Mouse (Mus musculus) liver, embryonic 11.5 days (tissue): ENCODE data around the gene Nol4l. TPM values are rescaled to one million over a fixed set of nuclear protein-coding genes. Genes with fewer than 3 reads are reported as not detected.
A peak's percentile ranks its signal among the peaks of the same experiment; 100 is the strongest.

Source experiments
- ATAC-seq: fragments of 200-750 bp; cut with Nextera tagmentation; replicated peaks from 2 replicates; pipeline ENCODE4 v1.8.0; 2017; ENCODE audit warnings: moderate number of reproducible peaks, mild to moderate bottlenecking, moderate TSS enrichment, moderate library complexity; ENCODE audit not compliant: low FRiP score
- DNase-seq: peaks from one replicate; pipeline ENCODE4 v3.0.0-alpha.2; 2017; ENCODE audit warnings: low spot score
- H3K27ac ChIP-seq: fragments of 300-500 bp; sonication (generic); 2 replicates; pipeline ENCODE4 v1.5.1; 2014; ENCODE audit warnings: mild to moderate bottlenecking, low read depth, low read length, control low read depth
- H3K27me3 ChIP-seq: fragments of 300-500 bp; sonication (generic); replicated peaks from 2 replicates; pipeline ENCODE4 v1.6.1; 2014; ENCODE audit warnings: low read length, mixed read lengths; ENCODE audit not compliant: control insufficient read depth, insufficient read depth
- H3K36me3 ChIP-seq: fragments of 300-500 bp; sonication (generic); 2 replicates; pipeline ENCODE4 v1.6.1; 2014; ENCODE audit warnings: mild to moderate bottlenecking, low read length, moderate library complexity, mixed read lengths; ENCODE audit not compliant: control insufficient read depth, insufficient read depth
- H3K4me1 ChIP-seq: fragments of 300-500 bp; sonication (generic); replicated peaks from 2 replicates; pipeline ENCODE4 v1.6.1; 2014; ENCODE audit warnings: low read length, mixed read lengths; ENCODE audit not compliant: control insufficient read depth, insufficient read depth
- H3K4me2 ChIP-seq: fragments of 300-500 bp; sonication (generic); 2 replicates; pipeline ENCODE4 v1.6.1; 2014; ENCODE audit warnings: mild to moderate bottlenecking, control low read depth, moderate library complexity
- H3K4me3 ChIP-seq: fragments of 300-500 bp; sonication (generic); 2 replicates; pipeline ENCODE4 v1.5.1; 2014; ENCODE audit warnings: low read depth, low read length, control low read depth
- H3K9ac ChIP-seq: fragments of 300-500 bp; sonication (generic); 2 replicates; pipeline ENCODE4 v1.6.1; 2014; ENCODE audit warnings: low read depth, low read length, control low read depth
- H3K9me3 ChIP-seq: fragments of 300-500 bp; sonication (generic); 2 replicates; pipeline ENCODE4 v1.6.1; 2016; ENCODE audit warnings: low read length, inconsistent platforms, mixed read lengths; ENCODE audit not compliant: control insufficient read depth
- whole genome bisulfite sequencing: fragments of 180-500 bp; shearing (Covaris S2); extraction: QIAGEN DNeasy Blood & Tissue Kit; methylation state at CpG from one replicate; pipeline ENCODE4 v1.1.7; 2014; 5-methylcytosine and 5-hydroxymethylcytosine counted together
- polyA plus RNA-seq: library from polyadenylated mRNA; unstranded; fragments of >200 nt; fragmentation: Nextera tagmentation; extraction: Ambion mirVana; gene quantifications from 2 replicates; pipeline ENCODE4 v1.2.1, GENCODE M21; 2014

Gene Nol4l
- polyA plus RNA-seq, 1 experiment from 2014 or later, result 15.8 TPM

DNA sequence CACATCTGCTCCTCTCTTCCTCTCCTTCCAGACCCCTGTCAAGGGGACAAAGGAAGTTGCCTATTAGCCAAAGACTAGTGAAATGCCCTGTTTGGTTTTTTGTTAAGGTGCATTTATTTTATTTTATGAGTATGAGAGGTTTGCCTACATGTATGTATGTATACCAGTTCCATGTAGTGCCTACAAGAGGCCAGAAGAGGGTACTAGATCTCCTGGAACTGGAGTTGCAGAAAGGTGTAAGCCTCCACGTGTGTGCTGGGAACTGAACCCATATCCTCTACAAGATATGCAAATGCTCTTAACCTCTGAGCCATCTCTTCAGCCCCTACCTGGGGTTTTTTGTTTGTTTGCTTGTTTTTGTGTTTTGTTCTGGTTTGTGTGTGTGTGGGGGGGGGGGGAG lies 4.2 kb upstream of the Nol4l start:
- no peak overlapping the region for H3K4me2 ChIP-seq
- WGBS, result 62% methylated on average over 1 of the region's 1 CpGs

DNA sequence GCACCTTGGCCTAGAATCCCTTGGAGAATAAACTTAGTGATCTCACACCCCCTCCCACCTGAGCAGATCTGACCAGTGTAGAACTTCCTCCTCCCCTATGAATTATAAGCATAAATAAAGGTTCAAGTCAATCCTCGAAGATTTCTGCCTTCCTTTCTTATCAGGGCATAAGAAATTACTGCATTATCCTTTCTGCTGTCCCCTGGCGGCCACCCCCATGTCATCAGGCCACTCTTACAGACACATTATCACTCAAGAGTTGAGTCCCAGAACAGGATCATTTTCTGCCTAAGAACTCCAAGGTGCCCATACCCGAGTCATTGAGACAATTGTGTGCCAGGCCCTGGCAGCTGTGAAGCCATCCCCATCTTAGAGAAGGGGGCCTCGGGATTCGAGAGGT lies 1.2 kb upstream of the Nol4l start:
- 0 out of 2 replicates have a peak, but pooled peaks cover 3% of the 10 kb centered on the region for H3K9me3 ChIP-seq
- no peaks in the 10 kb centered on the region for H3K36me3 ChIP-seq
- DNase-seq, result no peak
- H3K4me1 ChIP-seq, result peaks cover 25% of the 10 kb centered on the region
- H3K27me3 ChIP-seq, result no peaks in the 10 kb centered on the region
- peak overlapping the region; percentile 89 for H3K4me2 ChIP-seq
- H3K9ac ChIP-seq, result no peak overlapping the region
- 45% methylated on average over 5 of the region's 5 CpGs for whole genome bisulfite sequencing
- ATAC-seq, result no peak
- H3K4me3 ChIP-seq, result no peak overlapping the region
- H3K27ac ChIP-seq, result no peak overlapping the region; the same call in 1 of the 2 replicates

More for the DNA sequence above, 4.2 kb upstream of the Nol4l start:
- peaks cover 7% of the 10 kb centered on the region for H3K4me1 ChIP-seq
- H3K9me3 ChIP-seq, result 0 out of 2 replicates have a peak, but pooled peaks cover 3% of the 10 kb centered on the region
- H3K27ac ChIP-seq, result no peak overlapping the region
- ATAC-seq (no peak), DNase-seq (no peak)
- no peak overlapping the region for H3K9ac ChIP-seq
- no peaks in the 10 kb centered on the region for H3K36me3 ChIP-seq
- H3K4me3 ChIP-seq, result no peak overlapping the region
- no peaks in the 10 kb centered on the region for H3K27me3 ChIP-seq

DNA sequence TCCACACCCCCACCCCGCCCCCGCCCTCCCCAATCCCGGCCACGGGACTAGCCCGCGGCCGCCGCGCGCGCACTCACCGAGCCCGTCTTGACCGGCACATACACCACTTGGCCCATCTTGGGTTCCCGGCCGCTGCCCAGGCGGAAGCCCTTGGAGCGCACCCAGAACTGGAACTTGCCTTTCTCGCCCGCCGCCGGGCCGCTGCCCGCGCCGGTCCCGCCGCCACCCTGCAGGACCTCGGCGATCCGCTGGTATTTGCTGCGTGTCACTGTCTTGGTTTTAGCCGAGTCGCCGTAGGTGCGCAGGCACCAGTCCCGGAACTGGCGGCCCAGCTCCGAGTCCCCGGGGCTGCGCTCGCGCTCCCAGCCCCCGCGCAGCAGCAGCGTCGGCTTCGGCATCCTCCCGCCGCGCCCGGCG lies 398 bp downstream of the Nol4l start:
- Histone ChIP-seq H3K9me3 (0 out of 2 replicates have a peak, but pooled peaks cover 3% of the 10 kb centered on the region), H3K27ac (peak overlapping the region; percentile 95), H3K4me1 (peaks cover 40% of the 10 kb centered on the region), H3K9ac (peak overlapping the region; percentile 91), H3K36me3 (no peaks in the 10 kb centered on the region), H3K27me3 (no peaks in the 10 kb centered on the region), H3K4me2 (peak overlapping the region; percentile 89), H3K4me3 (peak overlapping the region; percentile 80)
- ATAC-seq (no peak), DNase-seq (no peak)
- WGBS, result under 1% methylated on average over 43 of the region's 53 CpGs

DNA sequence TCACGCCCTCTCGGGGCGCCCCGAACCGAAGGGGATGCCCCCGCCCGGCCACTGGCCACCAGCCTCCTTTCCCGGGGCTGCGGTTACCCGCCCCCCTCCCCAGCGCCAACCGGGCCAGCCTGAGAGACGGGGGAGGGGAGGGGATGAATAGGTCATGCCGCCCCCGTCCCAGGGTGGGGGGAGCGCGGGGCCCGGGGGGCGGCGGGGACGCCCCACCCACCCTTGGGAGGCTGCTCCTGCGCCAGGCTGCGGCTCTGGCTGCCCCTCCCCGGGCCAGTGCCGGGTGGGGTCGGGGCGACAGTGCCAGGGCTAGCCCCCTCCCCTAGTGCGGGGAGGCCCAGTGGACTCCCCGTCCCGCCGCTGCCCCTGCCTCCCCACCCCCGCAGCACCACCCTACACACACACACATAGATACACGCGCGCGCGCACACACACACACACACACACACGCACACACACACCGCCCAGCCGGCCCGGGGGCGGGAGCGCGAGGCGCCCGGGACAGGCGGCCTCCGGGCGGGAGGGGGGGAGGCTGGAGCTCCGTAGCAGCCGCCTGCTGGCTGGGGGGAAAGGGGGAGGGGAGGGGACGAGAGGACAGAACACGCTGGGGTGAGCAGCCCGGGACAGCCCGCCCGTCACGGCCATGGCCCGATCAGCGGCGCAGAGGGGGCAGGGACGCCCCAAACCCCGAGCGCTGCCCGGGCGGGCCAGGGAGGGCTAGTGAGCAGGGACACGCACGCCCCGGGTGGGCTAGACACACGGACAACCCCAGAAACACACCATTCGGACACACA lies 1.0 kb downstream of the Nol4l start:
- under 1% methylated on average over 40 of the region's 70 CpGs for WGBS
- ATAC-seq (peak; percentile 25), DNase-seq (peak; percentile 83)
- Histone ChIP-seq H3K4me3 (peak overlapping the region; percentile 80), H3K4me2 (peak overlapping the region; percentile 89), H3K9me3 (no peaks in the 10 kb centered on the region), H3K9ac (peak overlapping the region; percentile 91), H3K27me3 (no peaks in the 10 kb centered on the region), H3K27ac (peak overlapping the region; percentile 95), H3K36me3 (no peaks in the 10 kb centered on the region), H3K4me1 (peaks cover 46% of the 10 kb centered on the region)

DNA sequence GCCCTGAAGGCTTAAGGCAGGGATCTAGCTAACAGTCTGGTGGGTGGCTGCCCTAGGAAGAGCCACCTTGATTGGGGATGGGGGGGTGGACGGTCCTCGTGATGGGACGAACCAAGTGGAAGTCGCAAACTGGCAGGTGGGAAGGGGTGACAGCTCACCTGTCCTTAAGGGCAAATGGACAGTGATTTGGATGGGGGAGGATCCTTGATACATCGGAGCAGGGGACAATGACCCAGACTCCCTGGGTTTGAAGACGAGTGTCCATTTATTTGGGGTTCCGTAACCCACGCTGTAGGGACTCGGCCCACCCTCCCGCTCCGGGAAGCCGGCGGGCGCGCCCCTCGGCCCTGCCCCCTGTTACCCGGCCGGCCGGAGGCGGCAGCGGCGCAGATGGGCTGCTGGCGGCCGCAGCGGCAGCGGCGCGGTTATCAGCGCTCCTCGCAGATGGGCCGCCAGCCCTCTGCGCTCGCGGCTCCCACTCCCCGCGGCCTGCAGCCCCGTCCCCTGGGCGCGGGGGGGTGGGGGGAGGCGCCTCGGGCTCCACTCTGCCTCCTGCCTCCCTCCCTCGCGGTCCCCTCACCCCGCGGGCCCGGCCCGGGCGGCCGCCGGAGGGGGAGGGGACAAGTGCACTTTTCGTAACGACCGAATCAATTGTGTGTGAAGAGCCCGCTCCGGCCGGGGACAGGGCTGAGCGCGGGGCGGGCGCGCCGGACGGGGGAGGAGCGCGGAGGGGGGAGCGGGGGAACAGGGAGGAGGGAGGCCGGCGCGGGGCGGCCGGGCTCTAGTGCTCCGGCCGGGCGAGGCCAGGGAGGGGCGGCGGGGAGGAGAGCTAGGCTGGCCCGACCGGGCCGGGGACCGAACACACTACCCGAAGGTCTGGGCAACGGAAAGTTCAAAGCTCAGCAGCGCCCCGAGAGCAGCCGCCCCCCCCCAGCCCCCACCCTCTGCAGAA lies 1.9 kb downstream of the Nol4l start:
- Histone ChIP-seq H3K4me2 (peak overlapping the region; percentile 89), H3K27ac (peak overlapping the region; percentile 95), H3K4me3 (peak overlapping the region; percentile 80), H3K36me3 (no peaks in the 10 kb centered on the region), H3K4me1 (peaks cover 55% of the 10 kb centered on the region), H3K27me3 (no peaks in the 10 kb centered on the region), H3K9me3 (no peaks in the 10 kb centered on the region), H3K9ac (peak overlapping the region; percentile 91)
- ATAC-seq (peak; percentile 55), DNase-seq (no peak)
- under 1% methylated on average over 66 of the region's 85 CpGs for WGBS

DNA sequence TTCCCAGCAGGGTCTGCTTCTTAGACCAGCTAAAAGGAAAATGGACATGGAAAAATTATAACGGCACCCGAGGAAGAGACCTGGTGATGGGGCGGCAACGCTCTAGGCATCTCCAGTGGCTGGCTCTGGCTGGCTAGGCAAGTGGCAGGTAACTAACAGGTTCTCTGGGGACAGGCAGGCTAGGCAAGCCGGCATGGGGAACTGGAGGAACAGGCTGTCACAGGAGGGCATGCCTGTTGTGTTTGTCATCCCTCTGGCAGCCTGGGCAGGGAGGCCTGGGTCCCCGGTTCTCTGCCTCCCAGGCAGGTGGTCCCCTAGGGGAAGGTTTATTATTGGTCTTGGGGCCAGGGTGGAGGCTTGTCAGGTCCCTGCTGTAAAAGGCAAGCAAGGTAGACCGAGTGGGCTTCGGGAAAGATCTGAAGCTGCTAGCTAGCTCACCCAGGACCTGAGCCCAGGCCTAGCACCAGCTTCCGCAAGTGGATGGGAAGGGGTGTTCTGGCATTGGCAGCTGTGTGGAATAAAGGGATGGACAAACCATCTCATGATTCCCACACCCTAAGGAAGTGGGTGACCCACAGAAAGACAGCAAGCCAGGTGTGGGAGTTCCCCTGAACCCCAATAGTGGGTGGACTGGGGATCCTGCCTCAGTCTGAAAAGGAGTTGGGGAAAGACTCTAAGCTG lies 2.8 kb downstream of the Nol4l start:
- Histone ChIP-seq H3K27ac (peak overlapping the region; percentile 95), H3K4me1 (peaks cover 64% of the 10 kb centered on the region), H3K27me3 (no peaks in the 10 kb centered on the region), H3K9ac (peak overlapping the region; percentile 91), H3K36me3 (no peaks in the 10 kb centered on the region), H3K4me3 (peak overlapping the region; percentile 80), H3K9me3 (no peaks in the 10 kb centered on the region), H3K4me2 (peak overlapping the region; percentile 89)
- ATAC-seq (no peak), DNase-seq (peak; percentile 55)
- 61% methylated on average over 9 of the region's 9 CpGs for WGBS

DNA sequence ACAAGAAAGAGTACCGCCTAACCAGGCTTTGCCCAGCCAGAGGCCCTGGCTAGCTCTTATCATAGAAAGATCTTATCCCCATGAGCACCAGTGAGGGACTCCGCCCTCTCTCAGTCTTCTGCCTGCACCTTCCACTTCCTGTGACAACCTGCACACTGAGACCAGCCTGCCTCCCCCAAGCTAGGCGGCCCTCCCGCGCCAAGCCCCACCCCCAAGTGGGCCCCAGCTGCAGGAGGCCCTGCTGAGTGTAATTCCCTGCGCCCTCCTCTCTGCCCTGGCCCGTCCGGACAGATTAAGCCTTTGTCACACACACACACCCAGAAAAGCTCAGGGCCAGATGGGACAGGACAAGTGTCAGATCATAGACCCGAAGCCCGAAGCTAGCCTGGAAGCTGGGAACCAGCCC lies 3.9 kb downstream of the Nol4l start:
- no peaks in the 10 kb centered on the region for H3K27me3 ChIP-seq
- peaks cover 75% of the 10 kb centered on the region for H3K4me1 ChIP-seq
- H3K9ac ChIP-seq, result peak overlapping the region; percentile 91
- H3K9me3 ChIP-seq, result no peaks in the 10 kb centered on the region
- ATAC-seq (peak; percentile 86), DNase-seq (peak; percentile 81)
- peak overlapping the region; percentile 89 for H3K4me2 ChIP-seq
- peak overlapping the region; percentile 95 for H3K27ac ChIP-seq
- H3K4me3 ChIP-seq, result peak overlapping the region; percentile 25; the same call in 1 of the 2 replicates
- H3K36me3 ChIP-seq, result no peaks in the 10 kb centered on the region
- WGBS, result 5% methylated on average over 10 of the region's 10 CpGs

DNA sequence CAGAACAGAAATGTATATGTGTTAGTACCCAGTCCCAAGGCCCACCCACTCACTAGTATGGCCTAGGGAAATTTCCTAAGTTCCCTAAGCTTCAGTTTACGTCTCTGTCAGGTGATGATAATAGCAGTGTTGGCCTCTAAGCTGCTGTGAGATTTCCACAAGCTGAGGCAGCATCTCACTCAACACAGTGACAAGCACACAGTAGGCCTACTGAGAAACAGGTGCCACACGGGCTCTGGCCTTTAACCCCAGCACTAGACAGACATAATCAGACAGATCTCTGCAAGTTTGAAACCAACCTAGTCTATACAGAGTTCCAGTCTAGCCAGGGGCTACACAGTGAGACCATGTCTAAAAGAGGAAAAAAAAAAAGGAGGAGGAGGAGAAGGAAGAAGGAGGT lies 5.0 kb downstream of the Nol4l start:
- peaks cover 80% of the 10 kb centered on the region for H3K4me1 ChIP-seq
- DNase-seq, result no peak
- no peak overlapping the region for H3K4me2 ChIP-seq
- no peak overlapping the region for H3K4me3 ChIP-seq
- H3K27ac ChIP-seq, result peak overlapping the region; percentile 95; the same call in 1 of the 2 replicates
- no peak for ATAC-seq
- 53% methylated on average over 2 of the region's 2 CpGs for WGBS
- H3K27me3 ChIP-seq, result no peaks in the 10 kb centered on the region
- no peaks in the 10 kb centered on the region for H3K36me3 ChIP-seq
- H3K9me3 ChIP-seq, result no peaks in the 10 kb centered on the region
- H3K9ac ChIP-seq, result no peak overlapping the region
